Mouse (Mus musculus) limb, embryonic 14.5 days (tissue): ENCODE data around the gene Tmem62. TPM values are rescaled to one million over a fixed set of nuclear protein-coding genes. Genes with fewer than 3 reads are reported as not detected.
"Not testable (repeated sequence)": the region's sequence is repeated elsewhere in the genome, so short reads cannot be mapped to it uniquely, and the experiment has no call there.

Experiments used
- ATAC-seq: fragments of 200-750 bp; cut with Nextera tagmentation; 2 replicates; pipeline ENCODE4 v1.8.0; 2017; ENCODE audit warnings: low read depth, moderate number of reproducible peaks, moderate TSS enrichment; ENCODE audit not compliant: low FRiP score
- DNase-seq: peaks from one replicate; pipeline ENCODE4 v3.0.0-alpha.2; 2015; ENCODE audit warnings: low spot score
- H3K27ac ChIP-seq: fragments of 300-500 bp; sonication (generic); replicated peaks from 2 replicates; pipeline ENCODE4 v1.5.1; 2014; ENCODE audit warnings: low read depth, mild to moderate bottlenecking, low read length, moderate library complexity, mixed read lengths
- H3K27me3 ChIP-seq: fragments of 300-500 bp; sonication (generic); 2 replicates; pipeline ENCODE4 v1.6.1; 2014; ENCODE audit warnings: low read length, mixed read lengths; ENCODE audit not compliant: control insufficient read depth, insufficient read depth
- H3K36me3 ChIP-seq: fragments of 300-500 bp; sonication (generic); 2 replicates; pipeline ENCODE4 v1.6.1; 2014; ENCODE audit warnings: mild to moderate bottlenecking, low read length, moderate library complexity, mixed read lengths; ENCODE audit not compliant: control insufficient read depth, insufficient read depth
- H3K4me1 ChIP-seq: fragments of 300-500 bp; sonication (generic); 2 replicates; pipeline ENCODE4 v1.6.1; 2014; ENCODE audit warnings: antibody characterized with exemption, low read length, mixed read lengths; ENCODE audit not compliant: control insufficient read depth, insufficient read depth
- H3K4me2 ChIP-seq: fragments of 300-500 bp; sonication (generic); replicated peaks from 2 replicates; pipeline ENCODE4 v1.6.1; 2014; ENCODE audit warnings: low read depth, mild to moderate bottlenecking, low read length, moderate library complexity; ENCODE audit not compliant: severe bottlenecking
- H3K4me3 ChIP-seq: fragments of 300-500 bp; sonication (generic); replicated peaks from 2 replicates; pipeline ENCODE4 v1.5.1; 2014; ENCODE audit warnings: low read length
- H3K9ac ChIP-seq: fragments of 300-500 bp; sonication (generic); 2 replicates; pipeline ENCODE4 v1.6.1; 2014; ENCODE audit warnings: mild to moderate bottlenecking, low read depth, low read length, moderate library complexity; ENCODE audit not compliant: severe bottlenecking
- H3K9me3 ChIP-seq: fragments of 300-500 bp; sonication (generic); 2 replicates; pipeline ENCODE4 v1.6.1; 2016; ENCODE audit warnings: low read length; ENCODE audit not compliant: control insufficient read depth
- POLR2A ChIP-seq: fragments of 200-500 bp; IDR thresholded peaks from 2 replicates; pipeline ENCODE4 v1.8.0; 2012; ENCODE audit warnings: inconsistent platforms, mild to moderate bottlenecking, moderate library complexity, borderline replicate concordance; ENCODE audit not compliant: insufficient read depth, insufficient read length; ENCODE audit errors: extremely low read depth
- WGBS: fragments of 180-500 bp; shearing (Covaris S2); extraction: QIAGEN DNeasy Blood & Tissue Kit; methylation state at CpG from one replicate; pipeline ENCODE4 v1.1.7; 2014; 5-methylcytosine and 5-hydroxymethylcytosine counted together
- polyA plus RNA-seq, 2 experiments: library from polyadenylated mRNA; depleted of rRNA in 1 of 2; stranded (reverse) in 1 of 2; unstranded in 1 of 2; fragments of >200 nt; fragmentation: Nextera tagmentation in 1 of 2; extraction: Ambion mirVana in 1 of 2; gene quantifications; 2 replicates each; pipeline versions ENCODE4 v1.2.1 to v1.2.3; 2012 to 2014

The Tmem62 gene
- polyA plus RNA-seq, 2 experiments: 1.4 to 3.0 TPM

GRCm38 (mm10) chr2:121022918-121023317 lies 46.1 kb downstream of the Tmem62 start:
- TF ChIP-seq POLR2A: no peak
- no peak overlapping the region for H3K9ac ChIP-seq
- WGBS: 78% methylated on average over 5 of the region's 5 CpGs
- H3K4me1 ChIP-seq: no peaks in the 10 kb centered on the region
- H3K36me3 ChIP-seq: peaks cover 1% of the 10 kb centered on the region
- H3K4me2 ChIP-seq: no peak overlapping the region
- H3K27me3 ChIP-seq: no peaks in the 10 kb centered on the region
- no peak overlapping the region for H3K27ac ChIP-seq
- ATAC-seq (no peak), DNase-seq (no peak)
- no peak overlapping the region for H3K4me3 ChIP-seq
- no peaks in the 10 kb centered on the region for H3K9me3 ChIP-seq

- Histone ChIP-seq H3K4me2 (no peak within 1 kb of the TSS), H3K36me3 (no peaks in the 10 kb centered on the region), H3K4me1 (no peaks in the 10 kb centered on the region), H3K9ac (no peak within 1 kb of the TSS), H3K9me3 (no peaks in the 10 kb centered on the region), H3K27me3 (no peaks in the 10 kb centered on the region), H3K4me3 (no peak within 1 kb of the TSS), H3K27ac (no peak within 1 kb of the TSS)
- WGBS: 62% methylated on average over 5 of the region's 5 CpGs
- ATAC-seq (no peak), DNase-seq (no peak)
- no peak for TF ChIP-seq POLR2A
Observed at GRCm38 (mm10) chr2:121036733-121037341, 60.0 kb downstream of the Tmem62 start, which contains the start of gene Epb42. TSS of gene Epb42 (minus strand) at chr2:121037072.

GRCm38 (mm10) chr2:121038851-121039250 lies 62.0 kb downstream of the Tmem62 start:
- H3K9me3 ChIP-seq, H3K4me3 ChIP-seq, H3K27ac ChIP-seq, H3K4me2 ChIP-seq, H3K36me3 ChIP-seq, DNase-seq, H3K27me3 ChIP-seq, ATAC-seq, H3K9ac ChIP-seq, H3K4me1 ChIP-seq: not testable (repeated sequence)
- 94% methylated on average over 1 of the region's 1 CpGs for WGBS

GRCm38 (mm10) chr2:121039382-121039781 lies 62.6 kb downstream of the Tmem62 start:
- Histone ChIP-seq H3K4me2 (no peak overlapping the region), H3K27me3 (no peaks in the 10 kb centered on the region), H3K36me3 (no peaks in the 10 kb centered on the region), H3K9ac (no peak overlapping the region), H3K4me3 (no peak overlapping the region), H3K27ac (no peak overlapping the region), H3K9me3 (no peaks in the 10 kb centered on the region), H3K4me1 (no peaks in the 10 kb centered on the region)
- DNase-seq: no peak
- no peak for ATAC-seq
- 100% methylated on average over 1 of the region's 1 CpGs for WGBS
- TF ChIP-seq POLR2A: no peak

- Histone ChIP-seq H3K27ac (no peak overlapping the region), H3K4me2 (no peak overlapping the region), H3K4me3 (no peak overlapping the region), H3K36me3 (no peaks in the 10 kb centered on the region), H3K27me3 (no peaks in the 10 kb centered on the region), H3K9ac (no peak overlapping the region), H3K9me3 (no peaks in the 10 kb centered on the region), H3K4me1 (no peaks in the 10 kb centered on the region)
- DNase-seq (peak; percentile 4), ATAC-seq (no peak)
- no peak for TF ChIP-seq POLR2A
- 41% methylated on average over 5 of the region's 5 CpGs for WGBS
Observed at GRCm38 (mm10) chr2:121041098-121041497, 64.3 kb downstream of the Tmem62 start.

GRCm38 (mm10) chr2:121045653-121046052 lies 68.8 kb downstream of the Tmem62 start:
- no peaks in the 10 kb centered on the region for H3K27me3 ChIP-seq
- H3K36me3 ChIP-seq: no peaks in the 10 kb centered on the region
- no peak overlapping the region for H3K4me2 ChIP-seq
- H3K4me3 ChIP-seq: no peak overlapping the region
- DNase-seq (no peak), ATAC-seq (no peak)
- H3K9ac ChIP-seq: no peak overlapping the region
- H3K9me3 ChIP-seq: no peaks in the 10 kb centered on the region
- no peak overlapping the region for H3K27ac ChIP-seq
- no peak for TF ChIP-seq POLR2A
- 87% methylated on average over 4 of the region's 4 CpGs for WGBS
- H3K4me1 ChIP-seq: no peaks in the 10 kb centered on the region
